Mouse (Mus musculus) left cerebral cortex, adult 9 months (tissue): ENCODE measurements around the gene Marveld3.

Source experiments
- DNase-seq, 2 experiments: peaks; one replicate each; pipeline ENCODE4 v3.0.0; 2022; ENCODE audit warnings: low spot score in 2 of 2

Gene Marveld3

DNA sequence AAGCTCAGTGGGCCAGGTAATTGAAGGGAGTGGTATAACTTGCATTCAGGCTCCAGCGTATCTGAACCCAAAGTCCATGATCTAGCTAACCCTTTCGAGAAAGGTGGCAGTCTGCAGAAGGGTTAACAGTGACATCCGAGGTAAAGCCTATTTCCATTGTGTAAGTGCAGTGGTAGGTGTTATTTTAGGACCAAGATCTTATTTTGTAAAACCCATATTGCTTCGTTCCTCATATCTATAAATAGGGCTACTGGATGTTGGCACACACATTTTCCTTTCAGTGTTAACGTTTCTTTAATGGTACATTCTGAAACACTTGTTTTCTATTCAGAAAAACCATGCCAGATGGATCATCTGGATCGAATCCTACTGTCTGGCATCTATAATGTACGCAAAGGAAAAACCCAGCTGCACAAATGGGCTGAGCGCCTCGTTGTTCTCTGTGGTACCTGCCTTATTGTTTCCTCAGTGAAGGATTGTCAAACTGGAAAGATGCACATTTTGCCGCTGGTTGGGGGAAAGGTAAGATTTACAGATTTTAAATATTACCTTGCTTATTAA, 58.0 kb downstream of the Marveld3 start:
- peak; percentile 30 to 60 for DNase-seq

- DNase-seq = no peak
Measured at GRCm38 (mm10) chr8:109902379-109902778, 59.6 kb downstream of the Marveld3 start.
